Mouse (Mus musculus) cerebellum, adult 11-12 months (tissue): ENCODE measurements at regions not wholly inside any gene's neighbourhood (a gene's known extent, or its start where the extent isn't known, plus 50 kb on each side); places are given as distances from the start of the nearest gene placed in this dataset.

Experiments used
- DNase-seq: peaks from one replicate; pipeline ENCODE4 v3.0.0; 2022

- no peak for DNase-seq
These were observed 111.8 kb upstream of the Rreb1 start for GRCm38 (mm10) chr13:37666207-37667003.

DNA sequence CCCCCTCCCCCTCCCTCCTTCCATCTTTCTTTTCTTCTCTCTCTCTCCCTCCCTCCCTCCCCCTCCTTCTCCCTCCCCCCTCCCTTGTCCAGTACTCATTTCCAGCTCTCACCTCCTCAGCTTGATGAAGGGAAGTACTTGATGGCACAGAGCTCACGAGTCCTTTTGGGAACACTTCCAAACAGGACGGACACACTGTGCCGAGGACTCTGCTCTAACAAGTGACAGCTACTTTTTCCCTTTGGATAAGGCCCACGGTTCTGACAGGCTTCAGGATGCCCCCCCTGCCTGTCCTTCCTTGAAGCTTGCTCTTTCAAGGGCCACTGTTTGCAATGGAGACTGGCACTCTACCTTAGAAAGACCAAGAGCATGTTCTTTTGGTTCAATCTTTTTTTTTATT is 110.8 kb upstream of the Rreb1 start:
- no peak for DNase-seq

DNA sequence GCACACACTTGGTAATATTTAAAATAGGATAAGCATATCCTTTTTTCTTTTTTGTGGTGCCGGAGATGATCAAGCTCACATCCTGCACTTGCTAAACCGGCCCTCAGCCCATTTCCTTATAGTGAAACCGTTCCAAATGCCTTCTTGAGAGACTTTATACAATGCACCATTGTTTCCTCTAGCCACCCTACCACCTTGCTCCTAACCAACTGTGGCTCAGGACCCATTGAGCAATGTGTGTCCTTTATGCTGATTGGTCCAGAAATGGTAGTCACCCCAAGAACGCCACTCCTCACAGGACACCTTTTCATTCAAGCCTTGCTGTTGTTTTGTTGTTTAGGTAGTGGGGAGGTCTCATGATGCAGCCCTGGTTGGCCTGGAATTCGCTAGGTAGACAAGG is 110.3 kb upstream of the Rreb1 start:
- DNase-seq: no peak

- no peak for DNase-seq
These were observed 107.1 kb upstream of the Rreb1 start for GRCm38 (mm10) chr13:37671109-37671508.

GRCm38 (mm10) chr13:37674676-37675350 is 103.4 kb upstream of the Rreb1 start:
- DNase-seq: no peak

- DNase-seq: no peak
These were observed 102.5 kb upstream of the Rreb1 start for GRCm38 (mm10) chr13:37675718-37676117.

- no peak for DNase-seq
These were observed 101.3 kb upstream of the Rreb1 start for GRCm38 (mm10) chr13:37676912-37677311.

DNA sequence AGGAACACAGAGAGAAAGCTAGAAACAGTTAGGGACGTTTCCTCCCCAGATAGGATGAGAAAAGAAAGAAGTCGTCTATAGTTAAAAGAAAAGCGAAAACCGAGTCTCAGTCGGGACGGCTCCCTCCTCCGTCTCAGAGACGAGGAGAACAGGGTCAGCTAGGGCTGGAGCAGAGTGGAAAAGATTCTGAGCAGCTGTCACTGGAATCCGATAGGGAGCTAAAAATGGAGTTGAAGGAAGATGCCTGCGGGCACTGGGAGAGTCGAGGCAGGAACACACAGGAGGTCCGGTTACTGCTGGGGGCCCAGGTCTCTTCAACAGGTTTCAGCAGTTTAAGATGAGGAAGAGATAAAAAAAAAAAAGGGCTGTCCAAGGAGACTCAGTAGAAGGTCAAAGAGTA is 99.9 kb upstream of the Rreb1 start:
- DNase-seq: no peak

DNA sequence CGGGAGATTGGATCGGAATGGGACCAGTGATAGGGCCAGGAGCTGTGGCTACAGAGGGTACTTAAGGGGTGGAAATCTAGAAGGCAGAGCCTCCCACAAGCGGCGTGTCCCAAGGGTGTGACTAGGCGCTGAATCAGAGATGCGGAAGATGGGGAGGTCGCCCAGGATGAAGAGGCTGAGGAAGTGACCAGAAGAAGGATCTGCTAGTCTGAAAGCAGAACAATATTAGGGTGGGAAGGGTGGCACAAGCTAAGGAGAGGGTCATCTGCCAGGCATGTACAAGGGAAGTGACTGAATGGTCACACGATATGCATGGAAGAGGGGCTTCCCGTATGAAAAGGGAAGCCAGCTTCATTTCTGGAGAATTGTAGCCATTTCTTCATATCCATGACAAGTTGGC is 99.4 kb upstream of the Rreb1 start:
- no peak for DNase-seq

- DNase-seq: no peak
These were observed 97.2 kb upstream of the Rreb1 start for GRCm38 (mm10) chr13:37680837-37681619.

GRCm38 (mm10) chr13:37683045-37683679 is 95.0 kb upstream of the Rreb1 start:
- DNase-seq: no peak

DNA sequence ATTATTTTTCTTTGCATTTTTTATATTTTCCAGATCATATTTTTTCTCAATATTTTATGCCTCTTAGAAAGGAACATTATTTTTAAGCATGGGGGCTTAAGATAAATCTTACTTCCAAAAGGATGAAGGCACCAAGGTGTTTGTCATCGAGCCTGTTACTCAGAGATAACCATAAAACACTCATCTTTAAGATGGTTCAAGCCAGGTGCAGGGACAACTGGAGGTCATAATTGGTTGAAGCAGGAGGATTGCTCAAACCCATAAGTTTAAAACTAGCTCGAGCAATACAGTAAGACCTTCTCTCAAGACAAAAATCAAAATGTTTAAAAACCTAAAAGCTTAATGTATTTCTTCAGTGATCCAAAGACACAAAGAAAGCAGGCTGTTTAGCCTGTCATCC is 92.6 kb upstream of the Rreb1 start:
- DNase-seq: no peak

DNA sequence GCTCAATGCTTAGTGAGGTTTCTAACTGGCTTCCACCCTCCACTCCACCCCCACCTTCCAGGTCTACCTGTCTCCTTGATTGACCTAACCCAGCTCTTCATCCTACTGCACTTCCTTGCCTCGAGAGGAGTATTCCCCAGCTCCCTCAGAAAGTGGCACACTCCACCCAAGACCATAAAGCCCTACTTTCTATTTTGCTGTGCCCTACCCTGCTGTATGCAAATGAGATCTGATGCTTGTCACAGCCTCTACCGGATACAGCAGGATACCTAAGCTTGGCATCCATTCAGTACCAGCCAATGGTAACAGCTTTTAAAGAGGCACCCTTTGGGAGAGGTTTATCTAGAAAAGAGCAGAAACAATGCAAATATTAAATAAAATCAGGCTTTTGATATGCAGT is 92.1 kb upstream of the Rreb1 start:
- no peak for DNase-seq

DNA sequence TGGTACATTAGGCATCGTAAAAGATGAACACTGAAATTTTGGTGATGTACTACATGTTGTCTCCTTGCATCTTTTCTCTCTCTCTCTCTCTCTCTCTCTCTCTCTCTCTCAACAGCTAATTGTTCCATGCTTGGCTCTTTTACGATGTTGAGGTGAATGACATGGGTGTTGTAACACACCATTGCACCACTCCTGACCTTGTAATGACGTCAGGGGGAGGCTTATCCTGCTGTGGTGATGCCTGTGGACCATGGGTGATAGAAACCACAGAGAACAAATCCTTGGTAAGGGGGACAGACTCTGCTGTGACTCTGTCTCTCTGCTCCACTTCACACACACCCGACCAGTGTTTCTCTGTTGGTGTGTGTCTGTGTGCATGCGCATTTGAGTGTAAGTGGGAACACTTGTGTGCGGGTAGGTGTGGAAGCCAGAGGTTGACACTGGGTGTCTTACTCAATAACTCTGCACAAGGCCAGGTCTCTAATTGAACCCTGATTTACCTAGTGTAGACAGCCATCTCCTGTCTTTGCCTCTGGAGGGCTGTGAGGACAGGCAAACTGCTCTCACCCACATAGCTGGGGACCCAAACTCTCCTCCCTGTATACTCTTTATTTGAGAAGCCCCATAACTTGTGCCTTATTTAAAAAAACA is 88.9 kb upstream of the Rreb1 start:
- no peak for DNase-seq

DNA sequence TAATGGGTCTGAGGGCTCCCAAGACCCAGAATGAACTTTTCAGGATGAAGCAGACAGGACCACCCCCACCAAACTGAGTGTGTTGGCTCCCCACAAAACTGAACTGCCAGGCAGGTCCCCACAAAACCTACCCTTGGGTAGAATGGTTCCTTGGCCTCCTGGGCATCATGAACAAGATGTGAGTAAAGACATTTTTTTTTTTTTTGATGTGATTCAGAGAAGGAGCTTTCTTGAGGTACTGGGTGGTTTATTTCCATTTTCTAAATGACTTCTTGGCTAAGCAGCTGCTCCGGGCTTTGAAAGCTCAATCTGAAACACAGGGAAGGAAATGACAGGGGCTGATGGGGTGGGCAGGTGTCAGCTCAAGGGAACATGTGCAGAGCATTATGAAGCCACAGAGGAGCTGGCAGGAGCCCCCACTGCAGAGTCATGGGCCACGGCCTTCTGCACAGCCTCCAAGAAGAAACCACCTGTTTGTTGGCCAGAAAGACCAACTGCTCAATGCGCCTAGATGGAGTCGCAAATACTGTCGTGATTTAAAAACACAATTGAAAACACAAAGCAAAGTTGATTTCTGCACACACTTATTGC is 86.2 kb upstream of the Rreb1 start:
- DNase-seq: no peak

DNA sequence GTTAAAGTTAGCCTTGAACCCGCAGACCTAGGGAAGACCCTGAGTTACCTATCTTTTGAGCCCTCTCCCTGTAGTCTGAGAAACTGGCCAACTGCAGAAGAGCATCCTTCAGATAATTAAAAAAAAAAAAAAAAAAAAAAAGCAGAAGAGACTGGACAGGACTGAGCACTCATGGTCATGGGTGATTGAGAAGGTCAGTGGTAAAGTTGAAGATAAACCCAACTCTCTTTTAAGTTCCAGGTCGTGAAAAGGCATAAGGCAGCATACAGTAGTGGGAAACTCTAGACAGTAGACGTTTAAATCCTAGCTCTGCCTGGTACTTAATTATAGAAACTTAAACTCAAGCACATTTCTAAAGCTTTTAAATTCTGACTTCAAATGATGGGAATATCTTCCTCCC is 84.6 kb upstream of the Rreb1 start:
- no peak for DNase-seq

- no peak for DNase-seq
These were observed 73.7 kb upstream of the Rreb1 start for GRCm38 (mm10) chr13:37704475-37704874.

DNA sequence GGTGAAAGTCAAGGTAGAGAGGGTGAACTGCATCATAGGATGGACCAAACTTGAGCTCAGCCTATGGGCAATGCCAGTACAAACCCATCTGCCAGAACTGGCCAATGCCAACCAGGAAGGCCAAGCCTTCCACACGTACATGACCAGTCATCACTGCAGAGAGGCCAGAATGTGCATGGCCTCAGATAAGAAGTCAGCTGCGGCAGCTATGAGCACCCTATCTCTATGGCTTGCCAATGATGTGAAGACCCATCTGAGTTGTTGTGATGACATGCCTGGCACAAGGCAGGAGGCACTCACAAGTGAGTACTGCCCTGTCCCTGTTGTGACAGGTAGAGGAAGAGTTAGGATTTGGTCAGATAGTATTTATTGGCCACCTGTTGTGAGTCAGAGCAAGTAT is 72.7 kb upstream of the Rreb1 start:
- no peak for DNase-seq

- no peak for DNase-seq
These were observed 67.3 kb upstream of the Rreb1 start for GRCm38 (mm10) chr13:37710913-37711312.

DNA sequence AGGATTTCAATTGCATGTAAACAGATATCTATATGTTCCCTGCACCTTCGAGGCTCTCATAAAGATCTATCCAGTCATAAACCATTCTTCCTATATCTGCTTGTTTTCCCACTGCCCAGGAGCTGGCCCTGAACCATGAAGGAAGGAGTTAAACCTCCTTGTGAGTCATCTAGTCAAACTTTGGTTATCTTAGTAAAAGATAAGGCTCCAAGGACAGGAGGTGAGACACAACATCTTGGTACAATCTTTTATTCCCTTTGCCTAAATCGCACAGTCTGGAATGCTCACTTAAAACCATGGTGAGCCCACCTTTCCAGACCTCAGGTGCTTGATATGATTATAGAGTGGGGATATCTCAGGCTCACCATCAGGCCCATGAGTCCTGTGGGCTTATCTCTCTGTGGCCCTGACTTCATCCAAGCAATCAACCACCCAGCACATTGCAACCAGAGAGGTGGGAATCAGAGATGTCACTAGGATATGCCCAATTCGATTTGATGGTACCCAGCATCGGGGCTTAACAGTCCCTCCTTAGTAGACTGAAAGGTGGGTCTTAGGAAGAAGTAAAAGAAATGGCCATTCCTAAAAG is 65.2 kb upstream of the Rreb1 start:
- no peak for DNase-seq

GRCm38 (mm10) chr13:37715058-37715712 is 63.0 kb upstream of the Rreb1 start:
- DNase-seq: no peak
